Mouse (Mus musculus) adrenal gland, postnatal 36 days (tissue): Measurements from ENCODE around the gene Gm37240. TPM values are rescaled to one million over a fixed set of nuclear protein-coding genes. Genes with fewer than 3 reads are reported as not detected.

Experiments
- DNase-seq, 2 experiments: peaks; one replicate each; pipeline ENCODE4 v3.0.0; 2021; ENCODE audit warnings: mixed read lengths in 1 of 2
- total RNA-seq, 2 experiments: library from RNA; stranded (reverse); gene quantifications; 2 replicates each; pipeline ENCODE4 v1.2.3; 2021

The Gm37240 gene
- total RNA-seq, 2 experiments from 2014 or later: 2.5 to 4.5 TPM

GRCm38 (mm10) chr3:85679960-85680359 lies 207.4 kb downstream of the Gm37240 start:
- no peak for DNase-seq

DNA sequence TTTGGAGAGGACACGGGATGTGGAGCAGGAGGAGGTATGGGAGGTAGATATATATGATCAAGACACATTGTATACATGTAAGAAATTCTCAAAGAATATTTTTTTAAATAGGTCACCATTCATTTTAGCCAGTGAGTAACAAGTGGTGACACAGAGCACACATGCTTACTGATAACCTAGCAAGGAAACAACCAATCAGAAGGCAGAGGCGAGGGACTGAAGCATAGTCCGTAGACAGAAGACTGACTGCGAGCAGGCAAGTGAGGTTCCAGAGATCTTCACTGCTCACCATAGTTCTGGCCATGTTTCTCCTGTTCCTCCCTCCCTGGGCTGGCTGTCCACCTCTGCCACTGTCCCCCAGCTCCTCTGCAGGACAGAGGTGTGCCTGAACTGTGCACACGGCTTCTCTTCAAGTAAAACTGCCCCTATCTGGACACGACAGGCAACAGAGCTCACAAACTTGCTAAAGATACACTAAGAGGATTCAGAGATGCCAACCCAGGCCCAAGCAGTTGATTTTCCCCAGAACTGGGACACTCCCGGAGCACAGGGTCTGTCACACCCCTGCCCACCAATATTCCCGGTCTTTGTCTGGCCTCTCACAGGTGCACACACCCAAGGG lies 207.9 kb downstream of the Gm37240 start:
- no peak for DNase-seq

DNA sequence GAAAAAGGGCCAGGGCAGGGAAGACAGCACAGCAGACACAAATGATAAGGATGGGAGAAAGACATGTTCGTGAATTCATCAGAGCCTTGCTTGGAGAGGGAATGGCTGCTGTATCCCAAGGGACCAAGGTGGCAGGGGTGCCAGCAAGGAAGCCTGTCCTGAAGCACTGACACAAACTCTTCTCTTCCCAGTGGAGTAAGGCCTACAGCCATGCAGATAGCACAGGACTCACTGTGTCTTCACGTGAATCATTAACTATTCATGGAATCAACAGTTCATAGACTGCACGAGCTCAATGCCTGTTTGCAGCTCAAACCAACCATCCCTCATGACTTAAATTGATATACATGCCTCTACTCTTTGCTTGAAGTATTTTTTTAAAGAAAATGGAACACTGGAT lies 209.4 kb downstream of the Gm37240 start:
- DNase-seq: no peak

GRCm38 (mm10) chr3:85677133-85677532 lies 210.2 kb downstream of the Gm37240 start:
- DNase-seq: no peak

DNA sequence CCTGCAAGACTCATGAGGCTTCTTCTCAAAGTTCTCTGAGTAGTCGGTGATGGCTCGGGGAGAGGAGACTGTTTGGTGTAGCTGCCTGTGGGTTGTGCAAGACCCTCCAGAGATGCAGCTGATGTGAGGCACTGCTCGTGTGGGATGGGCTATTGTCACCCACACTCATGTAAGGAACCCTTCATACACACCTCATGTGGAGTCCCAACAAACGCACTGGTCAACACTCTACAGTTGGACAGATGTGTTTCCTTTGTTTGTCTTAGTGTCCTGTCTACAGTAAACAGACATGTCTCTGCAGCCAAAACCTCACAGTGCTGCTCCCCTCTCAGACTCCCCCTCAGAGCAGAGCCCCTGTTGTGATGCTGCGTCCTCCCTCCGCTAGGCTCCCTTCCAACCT lies 217.5 kb downstream of the Gm37240 start:
- DNase-seq: no peak

GRCm38 (mm10) chr3:85667683-85668082 lies 219.6 kb downstream of the Gm37240 start:
- no peak for DNase-seq

GRCm38 (mm10) chr3:85666736-85667135 lies 220.6 kb downstream of the Gm37240 start:
- DNase-seq: no peak

- no peak for DNase-seq
Observed at GRCm38 (mm10) chr3:85666166-85666565, 221.2 kb downstream of the Gm37240 start.

- DNase-seq: no peak
Observed at GRCm38 (mm10) chr3:85664591-85665171, 222.6 kb downstream of the Gm37240 start.

DNA sequence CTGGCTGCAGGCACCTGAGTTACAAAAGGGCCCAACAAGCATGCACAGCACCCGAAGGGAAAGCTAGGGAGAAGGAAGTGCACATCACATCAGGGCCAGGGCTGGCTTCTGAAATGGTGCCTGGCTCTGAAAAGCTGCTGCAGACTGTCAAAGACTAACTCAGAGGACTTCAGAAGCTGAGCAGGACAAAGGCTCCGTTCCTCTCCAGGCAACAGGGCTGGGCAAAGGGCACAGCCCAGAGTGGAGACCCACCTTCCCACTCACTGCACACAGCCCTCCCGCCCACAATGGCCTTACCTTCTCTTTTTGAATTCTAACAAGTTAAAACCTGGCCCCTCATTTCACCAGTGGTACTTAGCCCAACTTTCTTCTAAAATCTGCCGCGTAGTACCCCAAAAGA lies 223.5 kb downstream of the Gm37240 start:
- no peak for DNase-seq

DNA sequence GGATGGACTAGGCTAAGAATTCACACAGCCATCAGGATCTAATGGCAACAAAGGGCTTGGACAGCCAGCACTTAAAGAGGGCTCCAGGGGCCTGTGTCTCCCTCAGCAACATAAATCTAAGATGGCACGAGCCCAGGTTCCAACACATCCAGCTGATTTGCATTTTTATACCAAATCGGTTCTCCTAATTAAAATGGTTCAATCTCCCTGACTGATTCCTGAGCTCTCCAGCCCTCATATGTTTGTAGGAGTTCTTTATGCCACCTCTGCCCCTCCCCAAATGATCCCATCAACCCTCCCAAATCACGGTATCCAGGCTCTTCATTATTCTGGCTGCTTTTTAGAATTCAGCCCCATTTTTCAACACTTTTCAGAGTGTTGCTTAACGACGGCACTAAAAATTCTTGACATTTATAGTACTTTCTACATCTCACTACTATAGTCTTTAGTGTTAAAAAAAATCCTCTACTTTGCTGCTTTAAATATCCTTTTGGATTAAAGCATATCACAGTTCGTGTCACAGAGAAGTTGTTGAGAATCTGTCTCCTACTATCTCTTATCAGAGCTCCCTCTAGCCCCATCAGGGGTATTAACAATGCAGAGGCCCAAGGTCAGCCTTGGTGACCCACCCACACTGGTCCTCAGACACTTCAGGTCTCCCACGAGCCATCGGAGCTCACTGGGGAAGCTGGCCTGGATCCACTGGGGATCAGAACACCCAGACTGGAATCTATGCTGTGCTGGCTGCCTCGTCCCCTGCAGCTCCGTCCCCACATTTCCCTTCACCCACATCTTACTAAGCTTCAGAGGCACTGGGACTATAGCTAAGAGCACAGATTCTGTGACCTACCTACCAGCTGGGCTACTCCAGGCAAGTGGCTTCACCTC lies 225.1 kb downstream of the Gm37240 start:
- DNase-seq: no peak

GRCm38 (mm10) chr3:85659681-85660080 lies 227.6 kb downstream of the Gm37240 start:
- DNase-seq: no peak

- no peak for DNase-seq
Observed at GRCm38 (mm10) chr3:85655538-85655937, 231.8 kb downstream of the Gm37240 start.

- DNase-seq: no peak
Observed at GRCm38 (mm10) chr3:85652727-85653665, 234.3 kb downstream of the Gm37240 start.

GRCm38 (mm10) chr3:85649176-85649575 lies 238.1 kb downstream of the Gm37240 start:
- DNase-seq: no peak

DNA sequence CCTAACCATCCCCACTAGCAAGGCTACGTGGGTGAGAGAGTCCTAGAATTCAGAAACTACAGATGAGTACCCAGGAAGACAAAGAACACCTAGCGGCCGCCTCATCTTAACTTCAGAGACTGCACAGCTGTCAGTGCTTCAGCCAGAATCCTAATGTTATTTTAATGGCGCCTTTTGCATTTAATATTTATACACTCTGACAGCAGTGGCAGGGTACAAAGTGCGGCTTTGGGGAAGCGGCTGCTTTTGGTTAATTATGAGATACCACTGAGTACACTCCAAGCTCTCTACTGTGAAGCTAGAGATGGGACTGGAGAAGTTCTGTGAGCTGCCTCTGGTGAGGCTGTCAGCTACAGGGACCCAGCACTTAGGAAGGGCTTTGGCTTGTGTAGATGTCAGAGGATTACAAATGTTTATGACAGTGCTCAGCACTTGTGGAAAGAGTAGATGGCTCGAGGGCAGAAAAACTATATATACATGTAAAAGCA lies 241.8 kb downstream of the Gm37240 start:
- DNase-seq: no peak

GRCm38 (mm10) chr3:85644814-85645213 lies 242.5 kb downstream of the Gm37240 start:
- DNase-seq: no peak

DNA sequence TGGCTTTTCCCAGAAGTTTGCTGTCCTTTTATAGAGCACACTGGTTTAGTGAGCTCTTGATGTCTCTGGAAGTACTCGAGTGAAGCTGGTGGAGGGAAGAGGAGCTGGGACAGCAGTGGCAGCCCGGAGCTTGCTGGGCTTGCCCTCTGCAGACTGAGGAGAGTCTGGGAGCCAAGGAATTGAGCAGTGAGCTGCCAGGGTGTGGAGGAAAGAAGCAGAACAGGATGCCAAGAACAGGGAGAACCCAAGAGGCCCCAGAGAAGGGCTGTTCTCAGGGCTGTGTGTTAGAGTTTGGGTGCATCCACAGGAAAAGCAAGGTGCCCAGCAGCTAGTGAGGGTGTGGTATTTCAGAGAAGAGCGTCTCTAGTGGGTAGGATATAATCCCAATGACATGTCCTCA lies 245.6 kb downstream of the Gm37240 start:
- DNase-seq: no peak

DNA sequence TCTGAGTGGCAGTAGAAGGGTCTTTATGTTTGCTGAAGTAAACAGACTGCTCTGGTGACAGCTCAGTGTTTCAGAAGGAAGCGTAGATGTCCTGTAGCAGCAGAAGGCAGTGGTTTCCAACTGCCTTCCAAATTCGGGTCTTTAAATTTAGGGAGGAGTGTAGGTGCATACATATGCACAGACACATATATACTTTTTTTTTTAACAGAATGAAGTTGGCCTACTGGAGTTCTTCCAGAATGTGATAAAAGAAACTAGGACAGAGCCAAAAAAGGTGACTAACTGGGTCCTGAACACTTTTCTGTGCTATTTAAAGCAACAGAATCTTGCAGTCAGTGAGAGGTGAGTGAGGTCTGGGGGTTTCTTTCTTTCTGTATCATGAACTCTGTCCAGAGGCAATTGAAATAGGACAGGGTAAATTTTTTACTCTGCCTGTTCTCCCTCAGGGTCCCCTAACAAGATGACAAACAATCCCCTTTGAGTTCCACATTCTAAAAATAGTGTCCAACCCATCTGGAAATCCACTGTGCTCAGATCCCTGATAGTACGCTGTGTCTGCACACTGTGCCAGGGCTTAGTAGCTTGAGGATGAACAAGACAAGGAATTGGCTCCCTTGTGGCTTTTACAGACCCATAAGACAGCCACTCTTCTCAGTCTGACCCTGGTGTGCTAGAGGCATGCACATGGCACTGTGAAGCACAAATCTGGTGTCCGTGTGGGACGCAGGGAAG lies 250.4 kb downstream of the Gm37240 start:
- no peak for DNase-seq

- DNase-seq: no peak
Observed at GRCm38 (mm10) chr3:85635591-85635990, 251.7 kb downstream of the Gm37240 start.

DNA sequence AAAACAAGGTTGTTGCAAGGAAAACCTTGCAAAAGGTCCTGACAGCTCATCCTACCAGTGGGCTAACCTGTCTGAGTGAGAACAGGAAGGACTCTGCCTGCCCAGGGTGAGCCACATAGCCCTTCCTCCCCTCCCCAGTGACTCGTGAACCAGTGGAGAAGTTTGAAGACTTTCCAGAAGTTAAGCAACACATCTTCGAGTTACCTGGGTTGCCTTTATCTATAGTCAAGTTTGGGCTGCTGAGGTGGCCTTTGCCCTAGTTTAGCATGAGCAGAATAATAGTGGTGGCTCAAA lies 252.2 kb downstream of the Gm37240 start:
- DNase-seq: no peak
